Mouse (Mus musculus) limb, embryonic 14.5 days (tissue): ENCODE measurements around the gene Scd2. TPM values are rescaled to one million over a fixed set of nuclear protein-coding genes. Genes with fewer than 3 reads are reported as not detected.
"Not testable (repeated sequence)": the region's sequence is repeated elsewhere in the genome, so short reads cannot be mapped to it uniquely, and the experiment has no call there.

ENCODE experiments used
- ATAC-seq: fragments of 200-750 bp; cut with Nextera tagmentation; 2 replicates; pipeline ENCODE4 v1.8.0; 2017; ENCODE audit warnings: low read depth, moderate number of reproducible peaks, moderate TSS enrichment; ENCODE audit not compliant: low FRiP score
- DNase-seq: peaks from one replicate; pipeline ENCODE4 v3.0.0-alpha.2; 2015; ENCODE audit warnings: low spot score
- H3K27ac ChIP-seq: fragments of 300-500 bp; sonication (generic); replicated peaks from 2 replicates; pipeline ENCODE4 v1.5.1; 2014; ENCODE audit warnings: low read depth, mild to moderate bottlenecking, low read length, moderate library complexity, mixed read lengths
- H3K27me3 ChIP-seq: fragments of 300-500 bp; sonication (generic); 2 replicates; pipeline ENCODE4 v1.6.1; 2014; ENCODE audit warnings: low read length, mixed read lengths; ENCODE audit not compliant: control insufficient read depth, insufficient read depth
- H3K36me3 ChIP-seq: fragments of 300-500 bp; sonication (generic); 2 replicates; pipeline ENCODE4 v1.6.1; 2014; ENCODE audit warnings: mild to moderate bottlenecking, low read length, moderate library complexity, mixed read lengths; ENCODE audit not compliant: control insufficient read depth, insufficient read depth
- H3K4me1 ChIP-seq: fragments of 300-500 bp; sonication (generic); 2 replicates; pipeline ENCODE4 v1.6.1; 2014; ENCODE audit warnings: antibody characterized with exemption, low read length, mixed read lengths; ENCODE audit not compliant: control insufficient read depth, insufficient read depth
- H3K4me2 ChIP-seq: fragments of 300-500 bp; sonication (generic); replicated peaks from 2 replicates; pipeline ENCODE4 v1.6.1; 2014; ENCODE audit warnings: low read depth, mild to moderate bottlenecking, low read length, moderate library complexity; ENCODE audit not compliant: severe bottlenecking
- H3K4me3 ChIP-seq: fragments of 300-500 bp; sonication (generic); replicated peaks from 2 replicates; pipeline ENCODE4 v1.5.1; 2014; ENCODE audit warnings: low read length
- H3K9ac ChIP-seq: fragments of 300-500 bp; sonication (generic); 2 replicates; pipeline ENCODE4 v1.6.1; 2014; ENCODE audit warnings: mild to moderate bottlenecking, low read depth, low read length, moderate library complexity; ENCODE audit not compliant: severe bottlenecking
- H3K9me3 ChIP-seq: fragments of 300-500 bp; sonication (generic); 2 replicates; pipeline ENCODE4 v1.6.1; 2016; ENCODE audit warnings: low read length; ENCODE audit not compliant: control insufficient read depth
- POLR2A ChIP-seq: fragments of 200-500 bp; IDR thresholded peaks from 2 replicates; pipeline ENCODE4 v1.8.0; 2012; ENCODE audit warnings: inconsistent platforms, mild to moderate bottlenecking, moderate library complexity, borderline replicate concordance; ENCODE audit not compliant: insufficient read depth, insufficient read length; ENCODE audit errors: extremely low read depth
- WGBS: fragments of 180-500 bp; shearing (Covaris S2); extraction: QIAGEN DNeasy Blood & Tissue Kit; methylation state at CpG from one replicate; pipeline ENCODE4 v1.1.7; 2014; 5-methylcytosine and 5-hydroxymethylcytosine counted together
- polyA plus RNA-seq, 2 experiments: library from polyadenylated mRNA; depleted of rRNA in 1 of 2; stranded (reverse) in 1 of 2; unstranded in 1 of 2; fragments of >200 nt; fragmentation: Nextera tagmentation in 1 of 2; extraction: Ambion mirVana in 1 of 2; gene quantifications; 2 replicates each; pipeline versions ENCODE4 v1.2.1 to v1.2.3; 2012 to 2014

Gene Scd2
- polyA plus RNA-seq, 2 experiments: 218 to 274 TPM

DNA sequence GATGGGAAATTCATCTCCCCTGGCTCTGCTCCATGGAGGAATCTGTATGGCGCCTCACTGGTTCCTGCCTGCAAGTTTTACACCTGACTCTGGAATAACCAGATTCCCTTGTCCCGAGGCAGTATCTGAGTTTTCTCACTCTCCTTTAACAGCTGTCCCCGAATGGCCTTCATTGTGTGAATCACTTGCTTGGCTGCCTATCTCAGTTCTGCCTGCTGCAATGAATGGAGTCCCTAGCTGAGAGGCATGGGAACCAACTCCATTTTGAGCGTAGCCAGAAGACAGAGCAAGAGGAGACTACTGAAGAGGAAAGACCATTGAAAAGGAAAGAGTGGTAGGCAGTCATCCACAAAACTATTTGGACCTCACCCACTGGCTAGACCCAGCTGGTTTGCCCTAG is 19.8 kb upstream of the Scd2 start:
- no peak for ATAC-seq
- TF ChIP-seq POLR2A: no peak
- H3K9me3 ChIP-seq: no peaks in the 10 kb centered on the region
- no peak overlapping the region for H3K27ac ChIP-seq
- peaks cover 3% of the 10 kb centered on the region; the same call in 1 of the 2 replicates for H3K4me1 ChIP-seq
- H3K27me3 ChIP-seq: no peaks in the 10 kb centered on the region
- no peak overlapping the region for H3K9ac ChIP-seq
- no peak for DNase-seq
- no peaks in the 10 kb centered on the region for H3K36me3 ChIP-seq
- H3K4me3 ChIP-seq: no peak overlapping the region
- H3K4me2 ChIP-seq: no peak overlapping the region
- WGBS: 82% methylated on average over 4 of the region's 4 CpGs

DNA sequence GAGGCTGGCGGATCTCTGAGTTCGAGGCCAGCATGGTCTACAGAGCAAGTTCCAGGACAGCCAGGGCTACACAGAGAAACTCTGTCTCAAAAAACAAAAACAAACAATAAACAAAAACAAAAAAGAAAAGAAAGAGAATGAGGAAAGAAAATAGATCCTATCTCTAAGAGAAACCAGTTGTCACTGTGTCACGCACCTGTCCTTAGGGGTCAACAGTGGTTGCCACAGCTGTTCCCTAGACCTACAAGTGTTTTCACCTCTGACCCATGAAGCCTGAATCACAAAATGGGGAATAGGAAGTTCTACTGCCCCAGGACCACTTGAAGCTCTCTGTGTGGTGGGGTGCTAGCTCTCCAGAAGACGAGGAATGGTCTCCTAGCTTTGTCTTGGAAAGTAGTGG is 19.0 kb upstream of the Scd2 start:
- DNase-seq: no peak
- no peak for TF ChIP-seq POLR2A
- Histone ChIP-seq H3K4me1 (peaks cover 3% of the 10 kb centered on the region; the same call in 1 of the 2 replicates), H3K4me2 (no peak overlapping the region), H3K36me3 (no peaks in the 10 kb centered on the region), H3K27ac (no peak overlapping the region), H3K27me3 (no peaks in the 10 kb centered on the region), H3K9me3 (no peaks in the 10 kb centered on the region), H3K4me3 (no peak overlapping the region), H3K9ac (no peak overlapping the region)
- no peak for ATAC-seq
- WGBS: 95% methylated on average over 4 of the region's 4 CpGs

DNA sequence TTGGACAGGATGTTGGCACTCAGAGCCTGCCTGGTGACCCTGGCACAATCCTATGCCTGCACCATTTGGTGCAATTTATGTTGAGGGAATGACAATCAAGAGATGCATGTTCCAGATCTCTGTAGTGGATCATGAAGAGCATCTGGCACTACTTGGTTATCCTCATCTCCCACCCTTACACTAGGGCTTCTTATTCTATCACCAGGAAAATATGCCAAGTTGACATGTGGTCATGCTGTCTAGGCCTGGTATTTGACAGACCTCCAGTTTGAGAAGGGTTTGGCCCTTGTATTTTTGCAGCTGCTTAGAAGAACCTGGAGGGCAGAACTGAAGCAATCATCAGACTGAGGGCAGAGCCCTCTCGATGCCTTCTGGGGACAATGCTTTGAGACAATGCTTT is 18.1 kb upstream of the Scd2 start:
- Histone ChIP-seq H3K27me3 (no peaks in the 10 kb centered on the region), H3K4me2 (no peak overlapping the region), H3K36me3 (no peaks in the 10 kb centered on the region), H3K9ac (no peak overlapping the region), H3K4me1 (peaks cover 5% of the 10 kb centered on the region; the same call in 1 of the 2 replicates), H3K9me3 (no peaks in the 10 kb centered on the region), H3K4me3 (no peak overlapping the region), H3K27ac (no peak overlapping the region)
- WGBS: 100% methylated on average over 1 of the region's 1 CpGs
- no peak for ATAC-seq
- DNase-seq: no peak
- no peak for TF ChIP-seq POLR2A

DNA sequence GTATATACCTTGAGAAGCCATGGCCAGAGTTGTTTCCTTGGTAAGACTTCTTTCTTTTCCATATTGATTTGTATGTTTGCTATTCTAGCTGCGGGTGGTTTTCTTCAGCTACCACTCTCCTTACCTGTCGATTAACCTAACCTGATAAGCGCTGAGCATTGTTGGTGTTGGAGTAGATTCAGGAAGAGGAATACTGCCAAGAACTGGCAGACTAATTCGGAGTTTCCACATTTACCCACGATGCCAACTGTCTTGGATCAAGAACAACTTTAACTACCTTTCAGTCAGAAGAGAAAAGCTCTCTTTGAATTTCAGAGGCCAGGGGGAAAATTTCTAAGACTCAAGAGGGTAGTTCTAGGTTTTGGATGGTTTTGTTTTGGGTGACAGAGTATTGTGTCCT is 16.6 kb upstream of the Scd2 start:
- Histone ChIP-seq H3K9ac (no peak overlapping the region), H3K4me1 (peaks cover 19% of the 10 kb centered on the region), H3K4me3 (no peak overlapping the region), H3K36me3 (no peaks in the 10 kb centered on the region), H3K4me2 (no peak overlapping the region), H3K27me3 (no peaks in the 10 kb centered on the region), H3K9me3 (no peaks in the 10 kb centered on the region), H3K27ac (no peak overlapping the region)
- ATAC-seq (no peak), DNase-seq (no peak)
- 83% methylated on average over 5 of the region's 5 CpGs for WGBS
- TF ChIP-seq POLR2A: no peak

DNA sequence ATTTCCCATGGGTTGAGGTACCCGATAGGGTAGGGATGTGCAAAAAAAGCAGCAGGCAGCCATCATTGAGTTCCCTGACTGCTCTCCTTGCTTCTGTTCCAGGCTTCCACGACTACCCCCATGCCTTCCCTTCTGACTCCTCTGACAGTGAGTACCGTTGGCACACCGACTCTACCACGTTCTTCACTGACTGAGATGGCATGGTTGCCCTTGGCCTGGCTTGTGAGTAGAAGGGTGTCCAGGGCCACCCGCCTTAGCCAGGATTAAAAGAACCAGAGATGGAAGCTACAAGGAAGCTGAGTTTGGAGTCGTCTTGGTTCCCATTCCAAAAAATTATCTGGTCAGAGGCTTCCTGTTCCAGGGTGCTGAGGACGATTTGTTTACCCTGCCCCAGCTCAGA is 15.5 kb upstream of the Scd2 start:
- H3K36me3 ChIP-seq: no peaks in the 10 kb centered on the region
- WGBS: 91% methylated on average over 8 of the region's 8 CpGs
- no peak for ATAC-seq

DNA sequence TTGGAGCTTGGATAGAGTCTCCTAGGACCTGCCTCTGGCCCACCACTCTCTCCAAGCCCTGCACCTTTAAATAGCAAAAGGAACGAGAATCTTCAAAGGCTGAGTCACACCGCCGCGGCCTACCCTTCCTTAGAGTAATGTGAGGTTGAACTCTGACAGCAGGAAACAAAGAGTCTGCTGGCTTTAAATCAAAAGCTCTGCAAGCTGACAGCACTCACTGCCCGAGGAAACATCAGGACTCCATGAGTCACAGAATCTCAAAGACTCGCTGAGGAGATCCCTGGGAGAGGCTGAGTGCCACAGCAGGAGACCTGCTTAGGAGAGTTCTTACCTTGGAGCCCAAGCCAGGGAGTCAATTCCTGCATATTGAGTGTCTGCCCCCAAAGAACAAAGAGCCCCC is 12.7 kb upstream of the Scd2 start:
- Histone ChIP-seq H3K27ac (peak overlapping the region; percentile 52), H3K4me1 (peaks cover 43% of the 10 kb centered on the region), H3K9me3 (no peaks in the 10 kb centered on the region), H3K9ac (no peak overlapping the region), H3K36me3 (no peaks in the 10 kb centered on the region), H3K27me3 (no peaks in the 10 kb centered on the region), H3K4me2 (no peak overlapping the region), H3K4me3 (no peak overlapping the region)
- 6% methylated on average over 6 of the region's 6 CpGs for WGBS
- DNase-seq (peak; percentile 79), ATAC-seq (no peak)
- no peak for TF ChIP-seq POLR2A

More for the DNA sequence above, 15.5 kb upstream of the Scd2 start:
- Histone ChIP-seq H3K4me3 (no peak overlapping the region), H3K27ac (no peak overlapping the region), H3K27me3 (no peaks in the 10 kb centered on the region), H3K9ac (no peak overlapping the region), H3K4me1 (peaks cover 27% of the 10 kb centered on the region), H3K4me2 (no peak overlapping the region), H3K9me3 (no peaks in the 10 kb centered on the region)
- TF ChIP-seq POLR2A: no peak
- no peak for DNase-seq

DNA sequence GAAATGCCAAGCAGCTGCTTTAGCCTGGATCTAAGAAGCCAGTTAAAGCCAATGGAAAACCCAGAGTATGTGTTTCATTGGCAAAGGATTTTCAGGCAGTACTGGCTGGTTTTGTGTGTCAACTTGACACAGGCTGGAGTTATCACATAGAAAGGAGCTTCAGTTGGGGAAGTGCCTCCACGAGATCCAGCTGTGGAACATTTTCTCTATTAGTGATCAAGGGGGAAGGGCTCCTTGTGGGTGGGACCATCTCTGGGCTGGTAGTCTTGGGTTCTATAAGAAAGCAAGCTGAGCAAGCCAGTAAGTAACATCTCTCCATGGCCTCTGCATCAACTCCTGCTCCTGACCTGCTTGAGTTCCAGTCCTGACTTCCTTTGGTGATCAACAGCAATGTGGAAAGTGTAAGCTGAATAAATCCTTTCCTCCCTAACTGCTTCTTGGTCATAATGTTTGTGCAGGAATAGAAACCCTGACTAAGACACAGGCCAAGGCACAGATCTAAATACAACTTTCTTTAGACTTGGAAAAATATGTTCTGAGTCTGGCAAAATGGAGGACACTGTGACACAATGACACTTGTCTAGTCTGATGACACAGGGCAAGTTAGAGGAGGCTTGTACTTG is 11.5 kb upstream of the Scd2 start:
- not testable (repeated sequence) for H3K27me3 ChIP-seq, H3K9me3 ChIP-seq, H3K4me3 ChIP-seq, DNase-seq, H3K4me2 ChIP-seq, H3K36me3 ChIP-seq, H3K9ac ChIP-seq, ATAC-seq
- H3K4me1 ChIP-seq: peaks cover 40% of the 10 kb centered on the region
- H3K27ac ChIP-seq: peak overlapping the region; percentile 73
- 0% methylated on average over 1 of the region's 1 CpGs for WGBS
